Mouse (Mus musculus) ES-E14 (cell line): Measurements from ENCODE around the gene Rfx7. TPM values are rescaled to one million over a fixed set of nuclear protein-coding genes. Genes with fewer than 3 reads are reported as not detected.

Experiments
- DNase-seq: peaks from one replicate; pipeline ENCODE4 v3.0.0-alpha.2; 2013; ENCODE audit warnings: low read depth, low spot score
- H3K27ac ChIP-seq: 2 replicates; pipeline ENCODE4 v1.5.1; 2012; ENCODE audit warnings: low read depth, mild to moderate bottlenecking, low read length, moderate library complexity, mixed read lengths; ENCODE audit not compliant: poor library complexity, insufficient read depth, severe bottlenecking
- H3K36me3 ChIP-seq: 2 replicates; pipeline ENCODE4 v1.6.1; 2012; ENCODE audit warnings: mild to moderate bottlenecking, low read length, moderate library complexity, mixed read lengths; ENCODE audit not compliant: control insufficient read depth, poor library complexity, insufficient read depth, severe bottlenecking
- H3K4me1 ChIP-seq, 2 experiments: fragments of 150-350 bp in 1 of 2; sonication (generic) in 1 of 2; 2 replicates each; pipeline ENCODE4 v1.6.1; 2012; ENCODE audit warnings: low read length in 2 of 2, mild to moderate bottlenecking in 1 of 2, mixed read lengths in 1 of 2; ENCODE audit not compliant: control insufficient read depth in 2 of 2, insufficient read depth in 2 of 2, poor library complexity in 1 of 2
- H3K4me3 ChIP-seq, 2 experiments: fragments of 150-350 bp in 1 of 2; sonication (generic) in 1 of 2; 2 replicates each; pipeline ENCODE4 v1.5.1; 2012; ENCODE audit warnings: low read length in 2 of 2, low read depth in 1 of 2, mild to moderate bottlenecking in 1 of 2, mixed read lengths in 1 of 2; ENCODE audit not compliant: insufficient read depth in 1 of 2, poor library complexity in 1 of 2, severe bottlenecking in 1 of 2
- H3K9ac ChIP-seq: 2 replicates; pipeline ENCODE4 v1.6.1; 2012; ENCODE audit warnings: low read depth, mild to moderate bottlenecking, low read length, mixed read lengths; ENCODE audit not compliant: poor library complexity, insufficient read depth, severe bottlenecking
- H3K9me3 ChIP-seq: fragments of 150-350 bp; sonication (generic); 2 replicates; pipeline ENCODE4 v1.6.1; 2012; ENCODE audit warnings: low read depth, mild to moderate bottlenecking, low read length; ENCODE audit not compliant: control insufficient read depth, insufficient read depth
- CHD2 ChIP-seq: IDR thresholded peaks from 2 replicates; pipeline ENCODE4 v1.6.1; 2014; ENCODE audit warnings: mild to moderate bottlenecking, low read depth, low read length, inconsistent platforms
- HCFC1 ChIP-seq: IDR thresholded peaks from 2 replicates; pipeline ENCODE4 v1.6.1; 2012; ENCODE audit warnings: low read length, inconsistent platforms, borderline replicate concordance; ENCODE audit not compliant: insufficient read depth
- MAFK ChIP-seq: IDR thresholded peaks from 2 replicates; pipeline ENCODE4 v1.6.1; 2014; ENCODE audit warnings: mild to moderate bottlenecking, low read depth, low read length, inconsistent platforms; ENCODE audit not compliant: insufficient read depth
- ZC3H11A ChIP-seq: IDR thresholded peaks from 2 replicates; pipeline ENCODE4 v1.6.1; 2012; ENCODE audit warnings: low read depth, mild to moderate bottlenecking, inconsistent platforms, low read length, borderline replicate concordance
- ZNF384 ChIP-seq: IDR thresholded peaks from 2 replicates; pipeline ENCODE4 v1.6.1; 2012; ENCODE audit warnings: low read depth, low read length, inconsistent platforms
- in situ Hi-C, 2 experiments: fragments of 600-800 bp; cut with MboI; formaldehyde crosslinking; loops; one replicate each; pipeline ENCODE4 v1.15.1; 2025; ENCODE audit warnings: low sequenced_read_pairs in 2 of 2, inconsistent platforms in 1 of 2; ENCODE audit not compliant: unreplicated experiment in 2 of 2
- total RNA-seq: library from RNA; depleted of rRNA; stranded (reverse); fragments of 300-350 nt; gene quantifications from 2 replicates; pipeline ENCODE4 v1.2.3, GENCODE M21; 2012

Rfx7 gene
- total RNA-seq, 1 experiment, result 19.9 TPM

DNA sequence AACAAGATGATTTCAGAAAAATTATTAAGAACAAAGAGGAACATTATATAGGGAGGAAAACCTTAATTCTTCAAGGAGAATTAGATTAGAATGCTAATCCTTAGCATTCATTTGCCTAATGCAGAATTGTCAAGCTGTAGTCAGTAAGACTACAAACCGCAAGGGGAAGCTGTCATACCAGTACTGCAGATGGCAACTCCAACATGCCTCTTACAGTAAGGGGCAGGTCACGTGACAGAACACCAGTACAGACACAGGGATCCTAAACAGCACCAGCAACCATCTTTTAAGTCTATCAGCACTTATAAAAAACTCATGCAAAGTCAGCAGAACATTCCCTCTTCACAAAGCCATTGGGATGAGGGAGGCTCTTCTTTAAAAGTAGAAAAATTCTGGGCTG, 38.6 kb upstream of the Rfx7 start:
- H3K4me3 ChIP-seq, result no peak overlapping the region
- H3K27ac ChIP-seq, result no peak overlapping the region
- TF ChIP-seq ZC3H11A (no peak), HCFC1 (no peak), ZNF384 (no peak), MAFK (no peak), CHD2 (no peak)
- 0 out of 4 replicates have a peak, but pooled peaks cover 0 to 2% of the 10 kb centered on the region in 2 experiments for H3K4me1 ChIP-seq
- no peaks in the 10 kb centered on the region for H3K36me3 ChIP-seq
- H3K9me3 ChIP-seq, result no peaks in the 10 kb centered on the region
- no peak overlapping the region for H3K9ac ChIP-seq
- in situ Hi-C loops, result no loop called here
- no peak for DNase-seq

DNA sequence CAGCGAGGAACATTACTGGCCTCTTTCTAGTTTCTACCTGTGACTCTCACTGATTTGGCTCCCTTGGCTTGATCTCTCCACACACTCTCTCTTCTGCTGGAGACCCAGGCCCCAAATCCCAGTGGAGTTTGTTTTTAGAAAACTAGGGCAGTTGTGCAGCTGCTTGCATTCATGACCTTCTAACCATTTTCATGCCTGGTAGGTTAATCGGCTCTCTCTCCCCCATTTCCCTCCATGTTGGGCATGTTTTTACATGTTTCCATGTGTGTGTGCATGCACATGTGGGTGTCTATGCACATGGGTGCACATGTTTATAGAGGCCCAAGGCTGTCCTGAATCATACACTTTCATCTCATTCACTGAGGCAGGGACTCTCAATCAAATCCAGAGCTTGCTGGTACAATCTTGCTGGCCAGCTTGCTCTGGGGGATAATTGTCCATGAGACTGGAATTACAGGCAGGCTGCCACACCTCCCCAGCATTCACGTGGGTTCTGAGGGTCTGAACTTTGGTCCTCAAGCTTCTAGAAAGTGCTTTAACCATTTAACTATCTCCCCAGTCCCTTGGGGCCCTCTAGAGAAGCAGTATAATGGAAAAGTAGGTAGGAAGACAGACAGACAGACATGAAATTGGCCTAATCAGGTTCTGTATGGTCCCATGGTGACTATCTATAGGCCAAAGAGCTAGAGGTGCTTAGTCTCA, 37.9 kb upstream of the Rfx7 start:
- in situ Hi-C loops, result no loop called here
- TF ChIP-seq MAFK, result no peak
- TF ChIP-seq CHD2, result no peak
- TF ChIP-seq HCFC1, result no peak
- no peak overlapping the region for H3K27ac ChIP-seq

DNA sequence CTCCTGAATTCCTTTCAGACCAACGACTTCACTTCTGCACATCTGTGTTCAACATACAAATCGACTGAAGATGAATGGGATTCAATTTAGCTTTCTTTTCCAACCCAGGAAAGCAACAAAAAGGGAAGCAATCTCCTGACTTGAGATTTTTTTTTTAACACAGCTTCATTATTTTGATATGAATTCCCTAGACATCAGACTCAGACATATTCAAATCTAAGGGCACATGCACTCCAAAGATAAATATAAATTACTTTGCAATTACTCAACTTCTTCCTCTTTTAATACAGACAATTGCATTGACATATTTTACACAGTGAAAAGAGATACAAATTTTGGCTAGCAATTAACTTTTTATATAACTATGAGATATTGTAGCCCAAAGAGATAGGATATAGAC, 35.3 kb upstream of the Rfx7 start:
- no peaks in the 10 kb centered on the region for H3K9me3 ChIP-seq
- no peaks in the 10 kb centered on the region for H3K4me1 ChIP-seq
- no peak for TF ChIP-seq HCFC1
- TF ChIP-seq ZNF384, result no peak
- TF ChIP-seq ZC3H11A, result no peak
- TF ChIP-seq MAFK, result no peak
- TF ChIP-seq CHD2, result no peak
- H3K36me3 ChIP-seq, result no peaks in the 10 kb centered on the region
- no peak overlapping the region for H3K4me3 ChIP-seq
- H3K27ac ChIP-seq, result no peak overlapping the region
- H3K9ac ChIP-seq, result no peak overlapping the region
- in situ Hi-C loops, result no loop called here
- DNase-seq, result no peak

More for the DNA sequence above, 37.9 kb upstream of the Rfx7 start:
- DNase-seq, result no peak
- no peak overlapping the region for H3K9ac ChIP-seq
- no peaks in the 10 kb centered on the region for H3K36me3 ChIP-seq
- 0 out of 4 replicates have a peak, but pooled peaks cover 0 to 2% of the 10 kb centered on the region in 2 experiments for H3K4me1 ChIP-seq
- no peaks in the 10 kb centered on the region for H3K9me3 ChIP-seq
- no peak overlapping the region for H3K4me3 ChIP-seq

DNA sequence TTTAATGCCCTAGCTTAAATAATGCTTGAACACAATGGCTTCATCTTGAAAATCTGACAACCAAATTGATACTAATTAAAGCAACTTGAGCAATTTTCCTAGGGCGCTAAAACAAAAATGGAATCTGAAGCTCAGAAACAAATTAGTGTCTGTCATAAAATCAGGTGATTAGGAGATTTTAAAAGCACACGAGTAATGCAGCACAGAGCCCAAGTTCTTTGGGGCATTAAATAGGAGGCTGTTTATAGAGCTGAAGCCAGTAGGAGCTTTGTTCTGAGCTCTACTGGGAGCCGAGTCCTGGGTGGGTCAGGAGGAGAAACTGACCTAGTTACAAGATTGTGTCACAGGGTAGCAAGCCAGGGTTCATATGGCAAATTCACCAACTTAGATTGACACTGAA, 34.9 kb upstream of the Rfx7 start:
- in situ Hi-C loops, result no loop called here
- Histone ChIP-seq H3K9me3 (no peaks in the 10 kb centered on the region), H3K27ac (no peak overlapping the region), H3K4me3 (no peak overlapping the region), H3K9ac (no peak overlapping the region), H3K4me1 (no peaks in the 10 kb centered on the region), H3K36me3 (no peaks in the 10 kb centered on the region)
- DNase-seq, result no peak
- TF ChIP-seq HCFC1 (no peak), CHD2 (no peak), ZC3H11A (no peak), MAFK (no peak), ZNF384 (no peak)

DNA sequence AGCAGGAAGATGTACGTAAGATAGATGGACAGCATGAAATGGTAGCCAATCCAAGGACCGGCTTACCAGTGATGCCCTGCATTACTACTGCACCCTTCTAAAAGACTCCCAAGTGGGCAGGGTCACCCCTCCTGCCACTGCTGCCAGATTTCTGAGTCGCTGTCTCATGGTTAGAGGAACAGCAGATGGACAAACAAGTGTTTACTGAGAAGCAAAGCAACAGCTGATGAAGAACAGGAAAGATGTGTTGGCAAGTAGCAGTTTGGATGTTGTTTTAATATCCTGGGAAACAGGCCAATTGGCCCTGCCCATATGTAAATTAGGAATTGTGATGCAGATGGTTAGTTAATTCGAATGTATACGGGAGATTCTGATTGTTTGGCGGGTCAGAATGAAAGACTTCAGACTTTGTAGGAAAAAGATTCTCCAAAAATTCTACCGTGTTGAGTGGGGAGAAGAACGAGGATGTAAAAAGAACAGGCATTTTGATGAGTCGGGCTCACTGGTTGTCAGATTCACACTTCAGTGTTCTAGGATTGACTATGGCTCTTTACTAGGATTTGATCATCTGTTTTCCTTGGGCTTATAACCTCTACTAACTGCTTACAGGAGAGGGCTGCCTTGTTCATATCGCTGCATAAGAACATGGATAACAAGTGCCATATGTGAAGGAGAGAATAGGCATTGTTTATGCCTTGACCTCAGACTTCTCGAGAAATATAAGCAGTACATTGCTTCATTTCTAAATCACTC, 19.6 kb upstream of the Rfx7 start:
- H3K9me3 ChIP-seq, result no peaks in the 10 kb centered on the region

More for the DNA sequence above, 19.6 kb upstream of the Rfx7 start:
- in situ Hi-C loops, result no loop called here
- no peaks in the 10 kb centered on the region for H3K4me1 ChIP-seq
- no peak overlapping the region for H3K4me3 ChIP-seq
- H3K36me3 ChIP-seq, result no peaks in the 10 kb centered on the region
- no peak overlapping the region for H3K9ac ChIP-seq
- DNase-seq, result no peak
- no peak for TF ChIP-seq ZC3H11A
- no peak for TF ChIP-seq ZNF384
- no peak for TF ChIP-seq CHD2
- no peak for TF ChIP-seq MAFK
- TF ChIP-seq HCFC1, result no peak
- no peak overlapping the region for H3K27ac ChIP-seq
